Mouse (Mus musculus): ENCODE measurements around the gene Tmem136. TPM values are rescaled to one million over a fixed set of nuclear protein-coding genes. Genes with fewer than 3 reads are reported as not detected.
"Not testable (repeated sequence)": the region's sequence is repeated elsewhere in the genome, so short reads cannot be mapped to it uniquely, and the experiment has no call there.

The Tmem136 gene
- polyA plus RNA-seq, 1 experiment: 0.80 TPM

DNA sequence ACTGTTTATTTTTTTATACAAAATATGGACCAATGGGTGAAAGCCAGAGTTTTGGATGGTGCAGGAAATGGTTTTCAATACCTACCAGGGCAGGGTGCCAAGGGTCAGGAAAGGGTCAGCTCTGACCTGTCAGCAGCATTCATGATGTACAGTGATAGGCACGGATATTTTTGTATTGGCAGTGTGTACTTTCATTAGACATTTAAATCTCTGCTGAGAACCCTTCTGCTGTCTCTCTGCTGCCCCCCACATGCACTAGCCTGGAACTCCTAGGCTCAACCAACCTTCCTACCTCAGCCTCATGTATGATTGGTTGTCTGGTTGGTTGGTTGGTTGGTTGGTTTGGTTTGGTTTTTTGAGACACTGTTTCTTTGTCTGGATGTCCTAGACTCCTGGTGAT lies 6.0 kb upstream of the Tmem136 start:
- H3K27me3 ChIP-seq (ENCODE audit: control insufficient read depth, insufficient read depth, low read length): no peaks in the 10 kb centered on the region
- no peaks in the 10 kb centered on the region for H3K36me3 ChIP-seq (ENCODE audit: control insufficient read depth, insufficient read depth, low read length)
- H3K27ac ChIP-seq (ENCODE audit: control insufficient read depth, insufficient read depth, low read depth, low read length): no peak overlapping the region
- H3K4me3 ChIP-seq (ENCODE audit: control insufficient read depth, low read depth, low read length): no peak overlapping the region
- H3K4me1 ChIP-seq (ENCODE audit: control insufficient read depth, insufficient read depth, low read length): no peaks in the 10 kb centered on the region
- TF ChIP-seq POLR2A (IDR thresholded peaks at IDR 0.05; ENCODE audit: control insufficient read depth, low read depth, low read length): no peak
- TF ChIP-seq CTCF (IDR thresholded peaks at IDR 0.05; ENCODE audit: control insufficient read depth, insufficient read depth, insufficient replicate concordance, low read depth, low read length): no peak

DNA sequence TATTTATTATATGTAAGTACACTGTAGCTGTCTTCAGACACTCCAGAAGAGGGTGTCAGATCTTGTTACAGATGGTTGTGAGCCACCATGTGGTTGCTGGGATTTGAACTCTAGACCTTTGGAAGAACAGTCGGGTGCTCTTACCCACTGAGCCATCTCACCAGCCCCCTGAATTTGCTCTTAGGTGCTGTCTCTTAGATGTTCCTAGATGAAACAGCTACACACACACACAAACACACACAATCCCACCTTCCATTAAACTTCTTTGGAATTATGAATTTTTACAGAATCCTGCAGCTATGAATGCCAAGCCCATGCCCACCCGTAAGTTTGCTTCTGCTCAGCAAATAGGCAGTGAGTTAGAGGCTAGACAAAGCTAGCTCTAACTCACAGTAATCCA lies 5.6 kb upstream of the Tmem136 start:
- H3K27ac ChIP-seq (ENCODE audit: control insufficient read depth, insufficient read depth, low read depth, low read length); H3K4me3 ChIP-seq (ENCODE audit: control insufficient read depth, low read depth, low read length); H3K4me1 ChIP-seq (ENCODE audit: control insufficient read depth, insufficient read depth, low read length); H3K36me3 ChIP-seq (ENCODE audit: control insufficient read depth, insufficient read depth, low read length); H3K27me3 ChIP-seq (ENCODE audit: control insufficient read depth, insufficient read depth, low read length): not testable (repeated sequence)

DNA sequence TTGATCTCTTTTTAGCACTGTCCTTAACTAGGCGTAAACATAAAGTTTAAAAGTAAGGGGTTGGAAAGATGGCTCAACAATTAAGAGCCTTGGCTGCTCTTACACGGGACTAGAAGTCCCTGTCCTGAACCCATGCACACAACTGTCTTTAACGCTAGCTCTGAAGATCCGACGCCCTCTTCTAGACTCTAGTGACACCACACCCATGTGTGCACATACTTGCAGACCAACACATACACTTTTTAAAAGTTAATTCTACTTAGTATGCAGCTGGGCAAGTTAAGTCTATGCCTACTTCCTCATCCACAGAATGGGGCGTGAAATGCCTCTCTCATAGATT lies 597 bp upstream of the Tmem136 start:
- peaks cover 8% of the 10 kb centered on the region for H3K4me1 ChIP-seq (ENCODE audit: control insufficient read depth, insufficient read depth, low read length)
- no peak overlapping the region for H3K4me3 ChIP-seq (ENCODE audit: control insufficient read depth, low read depth, low read length)
- H3K36me3 ChIP-seq (ENCODE audit: control insufficient read depth, insufficient read depth, low read length): no peaks in the 10 kb centered on the region
- TF ChIP-seq CTCF (IDR thresholded peaks at IDR 0.05; ENCODE audit: control insufficient read depth, insufficient read depth, insufficient replicate concordance, low read depth, low read length) (no peak), POLR2A (IDR thresholded peaks at IDR 0.05; ENCODE audit: control insufficient read depth, low read depth, low read length) (no peak)
- no peak overlapping the region for H3K27ac ChIP-seq (ENCODE audit: control insufficient read depth, insufficient read depth, low read depth, low read length)
- no peaks in the 10 kb centered on the region for H3K27me3 ChIP-seq (ENCODE audit: control insufficient read depth, insufficient read depth, low read length)

DNA sequence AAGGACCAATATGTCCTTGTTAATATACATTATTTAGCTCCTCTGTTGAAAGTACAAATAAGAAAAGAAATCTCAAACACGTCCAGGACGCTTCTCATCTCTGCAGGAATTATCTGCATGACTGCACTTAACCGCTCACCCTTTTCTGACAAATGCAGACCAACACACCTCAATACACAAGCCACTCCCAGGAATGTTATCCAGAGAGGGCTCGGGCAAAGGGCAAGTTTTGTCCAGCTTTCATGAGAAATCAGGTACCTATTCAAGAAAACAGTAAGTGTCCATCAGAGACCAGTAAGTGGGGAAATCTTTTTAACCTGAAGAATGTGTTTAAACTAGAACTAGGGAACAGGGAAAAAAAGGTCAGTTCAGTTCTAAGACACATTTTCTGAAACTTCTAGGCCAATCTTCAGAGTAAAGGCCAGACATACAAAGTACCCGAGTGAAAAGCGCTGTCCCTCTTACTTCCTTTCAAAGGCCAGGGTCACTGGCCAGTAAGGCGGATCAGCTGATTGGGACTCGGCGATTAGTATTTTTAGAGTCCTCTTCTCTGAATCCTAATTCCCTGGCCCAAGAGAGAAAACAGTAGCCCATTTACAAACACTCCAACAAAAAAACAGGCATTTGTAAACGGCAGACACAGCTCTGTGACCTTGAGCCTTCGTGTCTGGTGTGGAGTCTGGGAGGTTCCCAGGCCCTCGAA lies 788 bp downstream of the Tmem136 start:
- TF ChIP-seq CTCF (IDR thresholded peaks at IDR 0.05; ENCODE audit: control insufficient read depth, insufficient read depth, insufficient replicate concordance, low read depth, low read length): no peak
- no peak for TF ChIP-seq POLR2A (IDR thresholded peaks at IDR 0.05; ENCODE audit: control insufficient read depth, low read depth, low read length)
- H3K27me3 ChIP-seq (ENCODE audit: control insufficient read depth, insufficient read depth, low read length): no peaks in the 10 kb centered on the region
- peaks cover 8% of the 10 kb centered on the region for H3K4me1 ChIP-seq (ENCODE audit: control insufficient read depth, insufficient read depth, low read length)
- no peaks in the 10 kb centered on the region for H3K36me3 ChIP-seq (ENCODE audit: control insufficient read depth, insufficient read depth, low read length)
- no peak overlapping the region for H3K27ac ChIP-seq (ENCODE audit: control insufficient read depth, insufficient read depth, low read depth, low read length)
- peak overlapping the region; percentile 71 for H3K4me3 ChIP-seq (ENCODE audit: control insufficient read depth, low read depth, low read length)

DNA sequence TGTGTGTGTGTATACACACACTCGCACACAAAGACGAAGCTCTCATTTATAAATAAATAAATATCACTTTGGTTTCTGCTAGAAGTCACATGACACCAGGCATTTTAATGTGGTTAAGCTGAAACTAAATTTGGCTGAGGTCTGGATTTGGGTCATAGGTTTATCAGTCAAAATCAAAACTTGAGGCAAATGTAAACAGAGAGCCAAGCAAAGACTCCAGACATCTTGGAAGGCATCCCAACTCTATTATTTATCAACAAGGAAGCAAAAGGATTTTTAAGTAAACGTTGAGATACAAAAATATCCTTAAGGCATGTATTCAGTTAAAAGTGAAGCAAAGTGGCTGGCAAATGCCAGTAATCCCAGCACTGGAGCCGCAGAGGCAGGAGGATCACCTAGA lies 1.5 kb downstream of the Tmem136 start:
- Histone ChIP-seq H3K27me3 (ENCODE audit: control insufficient read depth, insufficient read depth, low read length) (no peaks in the 10 kb centered on the region), H3K4me1 (ENCODE audit: control insufficient read depth, insufficient read depth, low read length) (peaks cover 8% of the 10 kb centered on the region), H3K27ac (ENCODE audit: control insufficient read depth, insufficient read depth, low read depth, low read length) (no peak overlapping the region), H3K36me3 (ENCODE audit: control insufficient read depth, insufficient read depth, low read length) (no peaks in the 10 kb centered on the region), H3K4me3 (ENCODE audit: control insufficient read depth, low read depth, low read length) (no peak overlapping the region)
- TF ChIP-seq POLR2A (IDR thresholded peaks at IDR 0.05; ENCODE audit: control insufficient read depth, low read depth, low read length) (no peak), CTCF (IDR thresholded peaks at IDR 0.05; ENCODE audit: control insufficient read depth, insufficient read depth, insufficient replicate concordance, low read depth, low read length) (no peak)

DNA sequence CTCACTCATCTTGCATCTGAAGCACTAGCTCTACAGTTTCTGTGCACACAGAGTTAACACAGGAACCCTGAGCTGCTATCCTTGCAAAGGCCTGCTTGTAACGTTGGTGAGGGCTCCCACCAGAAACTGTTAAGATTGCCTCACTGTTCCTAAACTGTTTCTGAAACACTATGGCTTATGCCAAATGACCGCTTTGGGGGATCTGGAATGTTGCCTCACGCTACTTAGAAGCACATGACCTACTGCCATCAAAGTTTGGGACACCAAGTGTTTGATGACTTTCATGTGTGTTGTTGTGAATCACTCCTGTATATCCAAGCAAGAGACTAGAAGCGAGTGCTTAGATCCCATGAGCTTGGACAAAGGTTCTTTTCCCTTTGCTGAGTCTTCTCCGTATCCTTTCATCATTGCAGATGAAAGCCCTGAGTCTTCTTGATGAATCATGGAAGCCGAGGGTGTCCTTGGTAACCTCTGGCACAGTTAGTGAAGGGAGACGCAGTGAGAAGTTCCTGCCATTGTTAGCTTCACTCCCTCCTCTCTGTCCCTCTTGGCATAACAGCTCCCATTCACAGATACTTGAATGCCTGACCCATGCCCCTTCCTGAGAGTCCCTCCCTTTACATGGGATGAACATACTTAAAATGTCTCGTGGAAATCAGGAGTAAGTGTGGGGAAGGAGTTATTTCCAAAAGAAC lies 5.9 kb downstream of the Tmem136 start:
- Histone ChIP-seq H3K4me1 (ENCODE audit: control insufficient read depth, insufficient read depth, low read length) (peaks cover 5% of the 10 kb centered on the region), H3K27me3 (ENCODE audit: control insufficient read depth, insufficient read depth, low read length) (no peaks in the 10 kb centered on the region), H3K4me3 (ENCODE audit: control insufficient read depth, low read depth, low read length) (no peak overlapping the region), H3K27ac (ENCODE audit: control insufficient read depth, insufficient read depth, low read depth, low read length) (no peak overlapping the region), H3K36me3 (ENCODE audit: control insufficient read depth, insufficient read depth, low read length) (no peaks in the 10 kb centered on the region)
- TF ChIP-seq CTCF (IDR thresholded peaks at IDR 0.05; ENCODE audit: control insufficient read depth, insufficient read depth, insufficient replicate concordance, low read depth, low read length): no peak
- no peak for TF ChIP-seq POLR2A (IDR thresholded peaks at IDR 0.05; ENCODE audit: control insufficient read depth, low read depth, low read length)

DNA sequence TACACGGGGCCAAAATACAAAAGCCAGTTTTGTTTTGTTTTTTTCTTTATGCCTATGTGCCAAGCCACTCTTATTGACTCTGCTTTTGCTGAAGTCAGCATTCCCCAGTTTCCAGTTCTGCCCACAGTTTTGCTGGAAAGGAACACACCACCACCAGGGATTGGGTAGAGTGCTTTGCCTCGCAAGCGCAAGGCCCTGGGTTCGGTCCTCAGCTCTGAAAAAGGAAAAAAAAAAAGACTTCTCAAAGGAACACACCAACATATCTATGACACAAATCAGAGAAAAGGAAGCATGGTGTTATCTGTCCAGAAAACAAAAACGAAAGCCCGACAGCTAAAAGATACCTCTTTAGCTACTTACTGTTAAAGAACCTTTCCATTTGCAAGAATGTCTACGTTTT lies 7.2 kb downstream of the Tmem136 start:
- Histone ChIP-seq H3K27ac (ENCODE audit: control insufficient read depth, insufficient read depth, low read depth, low read length) (no peak overlapping the region), H3K27me3 (ENCODE audit: control insufficient read depth, insufficient read depth, low read length) (no peaks in the 10 kb centered on the region), H3K4me1 (ENCODE audit: control insufficient read depth, insufficient read depth, low read length) (peaks cover 11% of the 10 kb centered on the region), H3K4me3 (ENCODE audit: control insufficient read depth, low read depth, low read length) (no peak overlapping the region), H3K36me3 (ENCODE audit: control insufficient read depth, insufficient read depth, low read length) (no peaks in the 10 kb centered on the region)
- TF ChIP-seq POLR2A (IDR thresholded peaks at IDR 0.05; ENCODE audit: control insufficient read depth, low read depth, low read length) (no peak), CTCF (IDR thresholded peaks at IDR 0.05; ENCODE audit: control insufficient read depth, insufficient read depth, insufficient replicate concordance, low read depth, low read length) (no peak)

Data from testis, adult 2 months (tissue).